Mouse (Mus musculus) adrenal gland, postnatal 0 days (tissue): ENCODE measurements around the gene Lilra6. TPM values are rescaled to one million over a fixed set of nuclear protein-coding genes. Genes with fewer than 3 reads are reported as not detected.

Experiments
- polyA plus RNA-seq: library from polyadenylated mRNA; unstranded; fragments of >200 nt; fragmentation: Nextera tagmentation; extraction: Ambion mirVana; gene quantifications from 2 replicates; pipeline ENCODE4 v1.2.1, GENCODE M21; 2015

The Lilra6 gene
- 0.33 and 0.40 TPM in 2 replicates for polyA plus RNA-seq

GRCm38 (mm10) chr7:3915387-3915786, at the start of gene Lilra6:
TSS of gene Lilra6 (minus strand) at chr7:3915503.

GRCm38 (mm10) chr7:3898036-3898590, 17.2 kb downstream of the Lilra6 start, which contains the start of gene Gm14548:
TSS of gene Gm14548 (minus strand) at chr7:3898120.

Other genes with a start within 250 kb of the Lilra6 start
- 10.4 and 16.1 TPM in 2 replicates for gene Leng1, start 249.7 kb downstream of the Lilra6 start, polyA plus RNA-seq
- gene Tmc4, start 237.9 kb downstream of the Lilra6 start, polyA plus RNA-seq: 10.4 and 11.8 TPM in 2 replicates
- 248 and 255 TPM in 2 replicates for gene Tsen34, start 222.6 kb downstream of the Lilra6 start, polyA plus RNA-seq
- 39.0 and 49.7 TPM in 2 replicates for gene Mboat7, start 222.0 kb downstream of the Lilra6 start, polyA plus RNA-seq
- 1,062 and 1,264 TPM in 2 replicates for gene Rps9, start 211.5 kb downstream of the Lilra6 start, polyA plus RNA-seq
- gene Pirb, start 195.1 kb downstream of the Lilra6 start, polyA plus RNA-seq: 1.8 and 3.7 TPM in 2 replicates
- 0.12 TPM in 1 of 2 replicates, not detected in the other for gene Gm15448, start 89.8 kb downstream of the Lilra6 start, polyA plus RNA-seq
- gene Pira2, start 70.5 kb downstream of the Lilra6 start, polyA plus RNA-seq: 0.54 and 0.96 TPM in 2 replicates
- gene Gm14548, start 17.4 kb downstream of the Lilra6 start, polyA plus RNA-seq: 0.33 and 0.63 TPM in 2 replicates
- gene Lair1, start 147.7 kb upstream of the Lilra6 start, polyA plus RNA-seq: 3.4 and 3.7 TPM in 2 replicates
- 10.1 and 16.1 TPM in 2 replicates for gene Ttyh1, start 203.9 kb upstream of the Lilra6 start, polyA plus RNA-seq
- gene Leng8, start 221.5 kb upstream of the Lilra6 start, polyA plus RNA-seq: 26.7 and 44.4 TPM in 2 replicates
- gene Leng9, start 234.9 kb upstream of the Lilra6 start, polyA plus RNA-seq: 5.4 and 8.0 TPM in 2 replicates
- 63.1 and 80.7 TPM in 2 replicates for gene Cdc42ep5, start 249.4 kb upstream of the Lilra6 start, polyA plus RNA-seq